Mouse (Mus musculus): Measurements from ENCODE around the gene Ctnna3.

The Ctnna3 gene

DNA sequence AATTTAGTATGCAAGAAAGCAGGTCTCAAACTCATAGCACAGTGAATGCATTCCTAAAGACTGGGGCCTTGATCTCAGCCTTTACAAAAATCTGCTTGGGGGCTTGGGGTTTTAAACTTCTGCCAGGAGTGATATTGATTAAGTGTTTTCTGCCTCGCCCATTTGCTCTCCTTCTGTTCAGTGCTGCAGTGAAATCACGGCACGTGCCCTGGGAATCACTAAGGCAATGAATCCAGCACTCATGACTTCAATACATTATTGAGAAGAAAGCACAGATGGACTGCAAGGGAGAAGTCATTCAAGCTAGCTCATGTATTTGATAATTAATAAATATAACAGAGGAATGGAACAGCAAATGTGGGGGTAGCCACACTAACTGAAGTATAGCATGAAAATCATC, 515.6 kb downstream of the Ctnna3 start:
- DNase-seq (ENCODE audit: low spot score): no peak

DNA sequence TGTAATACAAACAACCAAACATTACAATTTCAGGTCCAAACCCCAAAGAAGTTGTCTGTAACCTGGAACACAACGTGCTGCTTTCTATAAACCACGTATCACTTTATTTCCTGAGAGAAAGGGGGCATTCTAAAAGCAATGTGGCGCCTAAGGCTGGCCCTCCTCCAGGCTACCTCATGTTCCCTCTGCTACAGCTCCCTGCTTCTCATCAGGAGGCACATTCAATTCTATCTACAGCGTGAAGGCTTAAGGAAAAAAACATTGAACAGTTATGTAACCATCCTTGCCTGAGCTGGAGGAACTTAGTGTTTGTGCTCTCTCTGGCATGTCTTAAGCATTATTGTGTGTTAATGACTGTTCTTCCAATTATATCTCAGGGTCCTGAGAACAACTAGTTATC, 517.4 kb downstream of the Ctnna3 start:
- no peak for DNase-seq (ENCODE audit: low spot score)

DNA sequence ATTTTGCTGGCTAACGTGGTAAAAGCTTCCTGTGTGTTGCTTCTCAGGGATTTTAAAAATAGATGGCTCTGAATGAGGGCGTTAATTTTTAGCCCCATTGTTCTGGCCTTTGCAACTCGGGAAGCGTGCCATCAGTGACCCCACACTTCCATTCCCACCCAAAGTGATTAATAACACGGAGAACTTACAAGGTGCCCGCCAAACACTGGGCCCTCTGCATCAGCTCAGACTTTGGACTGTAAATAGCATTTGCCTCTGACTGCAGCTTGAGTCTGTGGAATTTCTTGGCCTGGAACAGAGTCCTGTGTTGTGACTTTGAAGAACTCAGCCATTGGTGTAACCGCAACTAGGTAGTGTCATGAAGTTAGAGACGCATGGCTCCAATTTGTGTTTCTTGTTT, 521.0 kb downstream of the Ctnna3 start:
- DNase-seq (ENCODE audit: low spot score): no peak

DNA sequence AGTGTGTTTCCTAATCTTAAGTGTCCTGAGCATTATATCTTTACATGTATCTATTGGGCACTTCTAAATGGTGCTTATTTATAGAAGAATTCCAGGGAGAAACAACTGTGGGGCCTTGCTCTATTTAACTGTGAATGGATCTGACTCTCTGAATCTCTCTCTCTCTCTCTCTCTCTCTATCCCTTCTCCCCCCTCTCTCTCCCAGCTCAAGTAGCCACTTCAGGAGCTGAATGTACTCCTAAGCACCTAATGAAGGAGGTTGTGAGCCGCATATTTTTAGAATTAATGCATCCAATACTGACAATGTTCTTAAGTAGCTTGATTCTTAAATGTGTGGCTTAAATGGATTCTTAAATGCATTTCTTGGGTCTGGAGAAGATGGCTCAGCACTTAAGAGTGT, 521.6 kb downstream of the Ctnna3 start:
- no peak for DNase-seq (ENCODE audit: low spot score)

DNA sequence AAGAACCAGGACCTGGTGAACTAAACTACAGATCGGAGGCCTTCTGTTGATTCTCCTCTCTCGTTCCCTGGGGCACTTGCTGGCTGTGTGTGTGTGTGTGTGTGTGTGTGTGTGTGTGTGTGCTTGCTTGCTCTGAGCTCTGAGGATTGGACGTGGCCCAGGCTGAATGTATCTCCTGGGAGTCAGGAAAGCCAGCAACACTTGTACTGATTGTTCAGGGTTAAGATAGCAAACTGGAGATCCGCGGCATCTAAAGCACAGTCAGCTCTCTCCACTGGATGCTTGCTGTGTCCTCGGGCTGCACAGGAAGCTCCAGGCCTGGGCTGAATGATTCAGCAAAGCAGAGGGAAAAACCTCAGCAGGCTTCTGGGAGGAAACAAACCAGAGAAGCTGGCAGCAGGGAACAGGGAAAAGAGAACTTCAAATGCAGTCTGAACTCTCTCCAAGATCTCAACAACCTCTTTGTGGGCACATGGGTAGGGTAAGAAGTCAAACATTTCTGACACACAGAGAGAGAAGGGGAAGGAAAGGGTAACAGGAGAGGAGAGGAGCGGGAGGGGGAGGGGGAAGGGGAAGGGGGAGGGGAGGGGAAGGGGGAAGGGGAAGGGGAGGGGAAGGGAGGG, 524.5 kb downstream of the Ctnna3 start:
- DNase-seq (ENCODE audit: low spot score): no peak

DNA sequence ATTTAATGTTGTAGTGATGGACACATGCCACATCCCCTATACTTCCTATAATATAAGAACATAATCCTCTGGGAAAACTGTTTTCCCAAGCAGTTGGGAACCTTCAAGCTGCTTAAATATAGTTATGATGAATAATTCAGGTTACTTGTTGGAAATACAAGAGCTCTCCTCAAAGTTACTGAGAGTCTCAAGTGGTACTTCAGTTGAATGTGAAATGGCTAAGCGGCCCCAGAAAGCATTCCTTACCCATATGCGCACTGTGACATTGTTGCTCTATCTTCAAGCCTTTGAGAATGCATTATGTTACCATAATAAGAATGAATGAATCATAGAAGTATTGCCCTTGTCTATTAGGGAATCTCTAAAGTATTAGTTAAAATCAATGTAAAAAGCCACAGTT, 542.4 kb downstream of the Ctnna3 start:
- DNase-seq (ENCODE audit: low spot score): no peak

DNA sequence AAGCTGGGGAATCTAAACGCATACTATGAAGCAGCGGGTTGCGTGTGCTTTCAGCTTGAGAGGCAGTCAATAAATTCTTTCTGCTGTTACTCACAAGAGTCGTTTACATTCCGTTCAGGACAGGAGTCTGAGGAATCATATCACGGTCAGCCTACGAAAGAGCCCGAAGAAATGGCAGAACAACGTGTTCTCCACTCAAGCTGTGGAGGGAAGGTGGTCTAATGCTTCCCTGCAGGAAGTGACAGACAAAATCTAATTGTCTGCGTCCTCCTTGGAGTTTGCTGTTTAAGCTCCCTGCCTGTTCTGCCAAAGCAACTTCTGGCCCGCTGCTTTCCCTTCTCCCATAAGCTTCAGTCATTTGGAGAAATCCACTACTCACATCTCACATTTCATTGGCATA, 548.2 kb downstream of the Ctnna3 start:
- no peak for DNase-seq (ENCODE audit: low spot score)

DNA sequence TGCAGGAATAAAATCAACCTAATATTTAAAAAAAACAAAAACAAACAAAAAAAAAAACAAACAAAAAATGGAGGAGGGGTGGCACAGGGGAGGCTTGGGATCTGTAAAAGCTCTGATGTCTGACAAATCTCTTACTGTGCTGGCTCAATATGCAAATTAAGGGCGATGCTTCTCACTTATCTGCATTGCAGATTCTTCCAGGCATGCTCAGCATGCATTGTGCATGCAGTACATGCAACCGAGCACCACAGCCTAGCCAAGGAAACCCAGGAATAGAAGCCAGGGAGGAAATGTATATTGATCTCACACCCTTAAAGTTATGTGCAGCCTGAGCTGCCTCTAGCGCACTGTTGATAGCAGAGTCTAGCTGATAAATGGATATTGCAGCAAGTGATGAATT, 548.6 kb downstream of the Ctnna3 start:
- no peak for DNase-seq (ENCODE audit: low spot score)

DNA sequence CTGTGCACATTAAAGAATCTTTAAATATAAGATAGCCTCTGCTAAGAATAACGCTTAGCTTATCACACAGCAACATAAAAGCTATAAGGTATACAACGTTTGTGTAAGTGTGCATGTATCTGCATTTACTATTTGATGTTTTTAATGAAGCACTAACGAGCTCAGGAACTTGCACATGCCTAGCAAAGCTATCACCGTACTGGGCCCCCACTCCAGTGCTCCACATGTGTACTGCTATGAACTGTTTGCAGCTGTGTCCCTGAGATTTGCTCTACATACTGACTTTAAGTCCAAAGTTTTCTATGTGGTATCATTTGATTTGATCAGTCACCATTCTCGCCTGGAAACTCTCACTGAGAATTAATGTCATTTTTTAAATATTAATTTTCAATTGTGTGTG, 549.1 kb downstream of the Ctnna3 start:
- DNase-seq (ENCODE audit: low spot score): no peak

DNA sequence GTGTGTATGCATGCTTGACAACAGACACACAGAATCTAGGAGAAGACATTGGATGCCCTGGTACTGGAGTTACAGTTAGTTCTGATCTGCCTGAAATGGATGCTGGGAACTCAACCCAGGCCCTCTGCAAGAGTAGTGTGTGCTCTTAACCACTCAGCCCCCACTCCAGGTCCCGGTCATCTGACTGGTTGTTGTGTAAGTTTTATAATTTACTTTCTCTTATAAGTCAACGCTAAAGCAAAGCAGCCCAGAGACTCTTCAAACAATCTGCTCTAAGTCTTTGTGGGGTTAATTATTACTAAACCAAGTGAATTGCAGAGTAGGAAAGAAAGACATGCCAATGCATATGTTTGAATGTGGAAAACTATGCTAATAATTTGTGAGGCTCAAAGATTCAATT, 549.5 kb downstream of the Ctnna3 start:
- no peak for DNase-seq (ENCODE audit: low spot score)

DNA sequence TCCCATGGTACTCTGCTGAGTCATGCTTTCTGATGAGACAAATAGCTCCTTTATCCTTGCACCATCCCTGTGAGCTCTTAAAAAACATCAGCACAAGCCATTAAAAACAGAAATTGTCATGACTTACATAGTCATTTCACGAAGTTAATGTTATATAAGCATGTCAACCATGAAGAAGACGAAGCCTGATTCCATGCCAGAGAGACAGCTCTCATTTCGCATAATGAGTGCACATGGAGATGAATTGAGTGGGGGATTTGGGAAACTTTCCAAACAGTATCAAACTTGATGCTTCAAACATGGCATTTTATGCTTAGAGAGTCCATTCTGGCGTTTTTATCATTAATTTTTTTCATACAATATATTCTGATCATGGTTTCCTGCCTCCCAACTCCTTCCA, 555.7 kb downstream of the Ctnna3 start:
- no peak for DNase-seq (ENCODE audit: low spot score)

DNA sequence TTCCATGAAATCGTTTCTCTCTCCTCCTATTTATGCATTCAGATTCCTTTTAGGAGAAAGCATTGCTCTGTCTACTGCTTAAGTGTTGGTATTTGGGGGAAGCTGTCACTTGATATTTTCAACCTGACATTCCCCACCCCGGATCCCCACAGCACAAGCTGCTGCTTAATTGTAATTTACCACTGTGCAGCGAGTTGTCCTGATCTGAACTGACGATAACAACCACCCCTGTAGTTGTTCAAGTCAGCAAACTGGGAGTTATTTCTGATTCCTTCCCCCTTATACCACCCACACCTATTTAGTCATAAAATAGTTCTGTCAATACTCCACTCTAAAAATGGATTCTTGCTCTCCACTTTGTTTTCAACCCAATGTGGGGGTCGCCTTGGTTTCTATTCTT, 564.4 kb downstream of the Ctnna3 start:
- DNase-seq (ENCODE audit: low spot score): no peak

DNA sequence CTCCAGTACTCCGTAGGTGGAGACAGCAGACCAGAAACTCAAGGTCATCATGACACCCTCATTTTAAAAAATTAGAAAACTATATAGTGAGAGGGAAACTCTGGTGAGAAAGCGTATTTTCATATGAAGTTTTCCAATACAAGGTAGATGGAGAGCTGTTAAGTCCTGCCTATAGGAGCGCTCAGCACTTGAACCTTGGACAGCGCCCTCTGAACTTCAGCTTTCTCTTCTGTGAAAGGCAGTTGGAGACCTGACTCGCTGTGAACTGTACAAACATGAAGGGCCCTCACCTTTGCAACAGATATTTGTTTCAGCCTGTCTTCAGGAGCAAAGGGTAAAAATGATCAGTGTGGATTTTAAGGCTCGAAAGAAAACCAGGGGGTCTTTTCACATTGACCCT, 571.6 kb downstream of the Ctnna3 start:
- DNase-seq (ENCODE audit: low spot score): no peak

DNA sequence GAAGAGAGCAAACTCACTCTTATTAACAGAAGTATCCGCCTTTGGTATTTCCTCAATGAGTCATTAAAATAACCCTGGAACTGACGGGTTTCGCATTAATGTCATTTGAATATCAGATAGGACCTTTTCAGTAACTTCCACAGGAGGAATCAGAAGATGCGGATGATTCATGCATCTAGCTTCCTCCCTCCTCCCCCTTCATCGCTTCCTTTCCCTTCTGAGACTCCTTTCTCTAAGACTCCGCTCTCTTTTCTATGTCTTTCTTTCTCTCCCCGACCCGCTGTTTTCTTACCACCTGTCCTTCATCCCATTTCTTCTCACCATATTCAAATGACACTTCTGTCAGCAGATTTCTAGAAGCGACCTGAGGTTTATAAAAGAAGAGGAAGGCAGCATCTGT, 572.1 kb downstream of the Ctnna3 start:
- DNase-seq (ENCODE audit: low spot score): no peak

DNA sequence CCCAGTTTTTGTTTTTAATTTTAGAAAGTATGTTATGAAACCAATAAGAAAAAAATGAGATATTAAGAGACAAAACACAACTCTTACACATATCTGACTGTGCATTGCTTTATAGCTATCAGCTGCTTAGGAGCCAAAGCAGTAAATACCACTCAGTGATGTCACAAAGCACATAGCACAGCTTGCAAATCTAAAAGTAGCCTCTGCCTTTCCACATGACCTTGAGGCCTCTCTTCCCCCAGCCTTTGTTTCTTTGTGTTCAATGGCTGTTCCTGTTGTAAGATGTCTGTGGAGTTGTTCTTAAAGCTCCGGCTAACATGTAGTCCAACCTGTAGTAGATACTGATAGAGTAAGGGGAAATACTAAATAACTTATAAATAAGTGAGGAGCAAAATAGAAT, 590.4 kb downstream of the Ctnna3 start:
- no peak for DNase-seq (ENCODE audit: low spot score)

DNA sequence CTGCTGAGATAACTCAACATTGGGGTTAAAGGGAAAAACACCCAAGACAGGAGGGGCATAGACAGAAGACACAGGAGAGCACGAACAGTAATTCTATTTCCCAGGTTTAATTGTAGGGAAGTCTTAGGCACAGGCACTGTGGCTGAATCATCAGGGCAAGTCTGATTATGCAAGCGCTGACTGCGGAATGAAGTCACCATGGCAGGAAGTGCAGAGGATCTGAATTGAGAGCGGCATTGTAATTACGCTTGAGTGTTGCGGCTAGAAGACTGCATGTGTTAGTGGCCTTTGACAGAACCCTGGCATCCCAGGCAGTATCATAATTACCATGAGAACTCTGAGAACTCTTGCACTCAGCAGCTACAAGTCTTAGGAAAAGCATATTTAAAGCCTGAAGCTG, 593.4 kb downstream of the Ctnna3 start:
- no peak for DNase-seq (ENCODE audit: low spot score)

DNA sequence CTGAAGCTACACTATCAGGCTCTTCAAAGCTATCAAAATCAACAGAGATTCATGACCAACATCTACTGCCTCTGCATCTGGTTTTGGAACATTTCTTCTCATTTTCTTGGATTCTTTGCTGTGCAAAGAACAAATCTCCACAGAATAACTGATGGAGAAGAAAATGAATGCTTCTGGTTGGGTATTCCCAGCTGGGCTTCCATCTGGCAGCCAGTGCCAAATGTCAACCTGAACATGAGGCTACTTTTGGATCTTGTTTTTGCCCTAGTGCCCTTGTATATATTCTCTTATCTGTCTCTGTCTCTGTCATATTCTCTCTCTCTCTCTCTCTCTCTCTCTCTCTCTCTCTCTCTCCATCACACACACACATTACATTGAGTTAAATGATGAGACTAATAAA, 601.0 kb downstream of the Ctnna3 start:
- no peak for DNase-seq (ENCODE audit: low spot score)

DNA sequence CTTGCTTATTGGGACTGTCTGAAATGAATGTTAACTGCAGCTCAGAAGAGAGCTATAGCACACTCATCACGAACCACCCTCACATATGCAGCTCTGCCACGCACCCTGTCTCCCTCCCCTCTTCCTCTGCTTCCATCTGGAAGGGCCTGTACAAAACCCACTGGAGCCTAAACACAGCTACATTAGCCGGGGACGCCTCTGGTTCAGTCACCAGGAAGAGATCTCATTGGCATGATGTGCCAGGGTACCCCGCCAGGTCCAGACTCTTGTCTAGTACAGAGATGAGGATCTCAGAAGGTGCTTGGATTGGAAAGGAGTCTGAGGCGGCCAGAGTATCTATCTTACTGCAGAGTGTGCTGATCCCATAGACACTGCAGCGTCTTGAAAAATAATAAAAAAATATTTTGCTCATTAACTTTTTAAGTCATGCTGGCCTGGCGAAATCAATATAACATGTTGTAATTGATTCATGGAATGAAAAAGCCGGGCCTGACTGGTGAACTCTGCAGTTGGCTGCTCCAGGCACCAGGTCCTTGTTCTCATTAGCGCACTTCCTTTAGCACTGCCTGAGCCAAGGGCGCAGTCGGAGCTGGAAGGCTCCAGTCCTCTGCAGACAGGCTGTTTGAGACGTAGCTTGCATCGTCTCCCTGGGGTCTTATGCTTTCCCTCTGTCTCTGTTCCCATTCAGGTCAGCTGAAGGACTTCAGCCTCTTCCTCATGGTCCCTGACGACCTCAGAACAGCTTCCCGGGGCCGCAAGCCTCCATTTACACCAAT, 610.0 kb downstream of the Ctnna3 start:
- no peak for DNase-seq (ENCODE audit: low spot score)

DNA sequence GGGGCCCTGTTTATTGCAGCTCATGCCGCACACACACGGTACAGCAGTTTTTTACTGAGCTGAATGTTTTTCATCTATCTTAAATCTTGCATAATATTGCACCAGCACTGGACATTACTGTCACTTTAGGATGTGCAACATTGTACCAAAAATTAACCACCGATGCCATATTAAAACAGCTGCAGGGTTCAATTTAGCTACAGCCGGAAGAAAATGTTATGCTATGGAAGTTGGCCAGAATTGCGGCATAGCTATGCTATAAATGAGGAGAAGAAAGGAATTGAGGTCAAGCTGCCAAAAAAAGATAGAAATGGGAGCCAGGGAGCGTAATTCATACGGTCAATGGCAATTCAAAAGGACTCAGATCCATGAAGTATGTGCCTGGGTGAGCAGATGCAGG, 611.3 kb downstream of the Ctnna3 start:
- DNase-seq (ENCODE audit: low spot score): no peak

DNA sequence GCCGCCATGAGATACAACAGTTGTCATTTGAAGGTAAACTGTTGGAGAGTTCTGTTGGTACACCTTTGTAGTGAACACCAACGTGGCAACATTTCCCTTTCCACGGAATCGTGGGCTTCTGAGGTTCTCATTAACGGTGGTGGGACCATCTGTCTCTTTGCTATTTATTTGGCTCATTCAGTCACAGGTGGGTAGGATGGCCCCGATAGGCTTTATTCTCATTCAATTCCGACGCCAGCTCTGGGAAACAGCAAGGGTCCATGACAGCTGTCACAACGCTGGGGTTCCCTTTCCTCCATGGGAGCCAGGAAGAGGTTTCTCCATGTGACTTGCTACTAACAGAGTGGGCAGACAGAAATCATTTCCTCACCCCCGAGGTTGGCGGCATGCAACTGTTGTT, 612.0 kb downstream of the Ctnna3 start:
- DNase-seq (ENCODE audit: low spot score): no peak

DNA sequence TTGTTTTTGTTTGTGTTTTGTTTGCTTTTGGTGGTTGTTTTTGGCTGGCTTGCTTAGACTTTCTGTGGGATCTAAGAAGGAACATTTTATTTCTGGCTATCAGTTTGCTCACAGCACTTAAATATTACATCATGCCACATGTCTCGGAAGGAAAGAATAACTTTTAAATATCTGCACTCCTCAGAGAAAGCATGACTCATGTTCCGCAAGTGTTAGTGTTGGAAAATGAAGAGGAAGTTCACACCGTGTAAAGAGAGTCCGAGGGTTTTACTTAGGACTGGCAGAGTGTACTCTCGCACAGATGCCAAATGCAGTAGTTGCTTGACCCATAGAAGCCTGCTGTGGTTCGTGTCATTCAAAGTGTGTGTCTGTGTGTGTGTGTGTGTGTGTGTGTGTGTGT, 619.3 kb downstream of the Ctnna3 start:
- no peak for DNase-seq (ENCODE audit: low spot score)

DNA sequence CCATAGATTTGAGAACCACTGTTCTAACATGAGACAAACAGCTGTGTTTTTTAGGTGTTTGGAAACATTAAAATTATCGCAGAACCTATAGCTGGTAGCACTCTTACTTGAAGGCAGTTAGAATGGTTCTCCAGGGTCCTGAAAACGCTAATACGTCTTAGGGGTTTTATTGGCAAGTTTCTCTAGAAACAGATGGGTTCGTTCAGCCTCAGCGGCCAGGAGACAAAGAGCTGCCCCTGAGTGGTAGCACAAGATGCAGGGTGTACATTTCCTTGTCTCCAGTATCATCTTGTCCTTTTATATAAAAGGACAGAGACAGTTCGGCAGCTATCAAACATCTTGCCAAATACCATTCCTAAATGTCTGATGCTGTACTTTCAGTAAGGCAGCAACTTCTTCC, 620.0 kb downstream of the Ctnna3 start:
- DNase-seq (ENCODE audit: low spot score): no peak

DNA sequence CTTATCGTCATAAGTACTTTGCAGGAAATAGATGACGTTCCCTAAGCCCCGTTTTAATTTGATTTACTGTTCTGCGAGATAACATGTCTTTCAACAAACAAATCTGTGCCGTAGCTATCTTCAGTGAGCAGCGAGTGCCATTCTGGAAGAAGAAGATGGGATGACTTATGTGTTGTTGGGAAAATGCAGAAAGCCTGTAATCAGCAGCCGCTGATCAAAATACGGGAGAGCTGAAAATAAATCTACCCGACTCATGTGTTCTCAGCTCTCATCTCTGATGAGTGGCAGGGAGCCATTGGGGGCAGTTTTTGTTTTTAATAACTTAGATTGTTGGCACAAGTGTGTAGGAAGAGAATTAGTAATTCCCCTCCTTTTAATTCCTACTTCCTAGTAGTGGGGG, 633.8 kb downstream of the Ctnna3 start:
- DNase-seq (ENCODE audit: low spot score): no peak

DNA sequence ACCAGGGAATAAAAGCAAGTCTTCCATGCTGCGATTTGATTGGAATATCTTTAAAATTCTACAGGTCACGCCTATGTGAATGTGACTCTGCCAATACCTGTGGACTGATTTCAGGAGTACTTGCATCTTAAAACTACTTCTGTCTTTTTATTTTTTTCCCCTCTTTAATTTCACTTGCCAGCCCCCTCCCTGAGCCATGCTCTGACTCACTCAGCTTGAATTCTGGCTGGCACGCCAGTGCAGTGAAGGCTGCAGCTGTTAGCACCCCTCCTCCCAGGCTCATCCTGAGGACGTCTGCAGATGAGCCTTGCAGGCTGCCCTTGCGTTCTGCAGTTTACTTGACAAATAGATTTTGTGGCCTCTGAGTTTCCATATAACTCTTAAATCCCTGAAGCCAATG, 646.0 kb downstream of the Ctnna3 start:
- no peak for DNase-seq (ENCODE audit: low spot score)
